Mouse (Mus musculus) C2C12 (cell line): ENCODE measurements at regions not wholly inside any gene's neighbourhood (a gene's known extent, or its start where the extent isn't known, plus 50 kb on each side); places are given as distances from the start of the nearest gene placed in this dataset.

Experiments used
- H3K27me3 ChIP-seq: one replicate; pipeline ENCODE4 v1.6.1; 2011; ENCODE audit not compliant: control insufficient read depth, insufficient read depth, insufficient read length
- H3K36me3 ChIP-seq: one replicate; pipeline ENCODE4 v1.6.1; 2011; ENCODE audit not compliant: control insufficient read depth, insufficient read depth
- H3K4me3 ChIP-seq: one replicate; pipeline ENCODE4 v1.5.1; 2011; ENCODE audit warnings: mild to moderate bottlenecking, control low read depth; ENCODE audit not compliant: poor library complexity, insufficient read depth, severe bottlenecking
- H3K79me2 ChIP-seq: one replicate; pipeline ENCODE4 v1.6.1; 2011; ENCODE audit not compliant: control insufficient read depth, insufficient read depth
- H3K79me3 ChIP-seq: one replicate; pipeline ENCODE4 v1.6.1; 2011; ENCODE audit warnings: low read depth, control low read depth
- H3ac ChIP-seq: one replicate; pipeline ENCODE3; 2011; ENCODE audit warnings: low read depth; ENCODE audit not compliant: control insufficient read depth, insufficient read length
- CEBPB ChIP-seq: IDR thresholded peaks from one replicate; pipeline ENCODE4 v1.6.1; 2011; ENCODE audit warnings: low read depth, mild to moderate bottlenecking, control low read depth, moderate library complexity
- CTCF ChIP-seq: IDR thresholded peaks from one replicate; pipeline ENCODE4 v1.5.1; 2011; ENCODE audit not compliant: control insufficient read depth, insufficient read depth, insufficient read length
- FOSL1 ChIP-seq: IDR thresholded peaks from one replicate; pipeline ENCODE4 v1.8.0; 2011; ENCODE audit warnings: mild to moderate bottlenecking, low read length; ENCODE audit not compliant: poor library complexity, insufficient read depth, severe bottlenecking
- MAX ChIP-seq: IDR thresholded peaks from one replicate; pipeline ENCODE4 v1.6.1; 2011; ENCODE audit warnings: mild to moderate bottlenecking, control low read depth
- MYOD1 ChIP-seq: IDR thresholded peaks from one replicate; pipeline ENCODE4 v1.6.1; 2011; ENCODE audit warnings: low read depth; ENCODE audit not compliant: control insufficient read depth, insufficient read length
- MYOG ChIP-seq: IDR thresholded peaks from one replicate; pipeline ENCODE4 v1.6.1; 2011; ENCODE audit not compliant: control insufficient read depth, insufficient read length; ENCODE audit errors: extremely low read depth
- USF1 ChIP-seq: IDR thresholded peaks from one replicate; pipeline ENCODE4 v1.6.1; 2011; ENCODE audit warnings: low read depth, mild to moderate bottlenecking, control low read depth, moderate library complexity

DNA sequence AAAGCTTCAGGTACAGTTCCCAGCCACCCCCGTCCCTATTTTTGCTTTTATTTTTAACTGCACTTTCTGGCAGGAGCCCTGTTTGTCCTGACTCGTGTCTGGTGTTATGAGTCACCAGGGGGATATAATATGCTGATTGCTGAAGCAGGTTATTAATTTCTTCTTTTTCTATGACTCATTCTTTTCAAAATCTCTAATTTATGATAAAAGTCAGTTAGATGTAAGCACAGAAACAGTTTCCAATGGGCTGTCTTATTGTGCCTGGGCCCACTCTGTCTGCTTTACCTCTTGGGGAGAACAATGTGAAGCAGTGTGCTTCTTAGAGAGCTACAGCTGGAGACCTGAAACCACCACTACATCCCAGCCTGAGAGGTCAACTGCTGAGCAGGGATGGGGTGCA is 153.5 kb upstream of the Trib2 start:
- H3K27me3 ChIP-seq: no peaks in the 10 kb centered on the region
- no peaks in the 10 kb centered on the region for H3K79me2 ChIP-seq
- no peak for TF ChIP-seq CEBPB
- no peak for TF ChIP-seq MYOG
- no peak for TF ChIP-seq USF1
- peak; percentile 40 for TF ChIP-seq FOSL1
- TF ChIP-seq CTCF: no peak
- TF ChIP-seq MAX: no peak
- H3K36me3 ChIP-seq: no peaks in the 10 kb centered on the region
- no peak overlapping the region for H3K4me3 ChIP-seq
- H3ac ChIP-seq: no peak overlapping the region
- no peaks in the 10 kb centered on the region for H3K79me3 ChIP-seq

DNA sequence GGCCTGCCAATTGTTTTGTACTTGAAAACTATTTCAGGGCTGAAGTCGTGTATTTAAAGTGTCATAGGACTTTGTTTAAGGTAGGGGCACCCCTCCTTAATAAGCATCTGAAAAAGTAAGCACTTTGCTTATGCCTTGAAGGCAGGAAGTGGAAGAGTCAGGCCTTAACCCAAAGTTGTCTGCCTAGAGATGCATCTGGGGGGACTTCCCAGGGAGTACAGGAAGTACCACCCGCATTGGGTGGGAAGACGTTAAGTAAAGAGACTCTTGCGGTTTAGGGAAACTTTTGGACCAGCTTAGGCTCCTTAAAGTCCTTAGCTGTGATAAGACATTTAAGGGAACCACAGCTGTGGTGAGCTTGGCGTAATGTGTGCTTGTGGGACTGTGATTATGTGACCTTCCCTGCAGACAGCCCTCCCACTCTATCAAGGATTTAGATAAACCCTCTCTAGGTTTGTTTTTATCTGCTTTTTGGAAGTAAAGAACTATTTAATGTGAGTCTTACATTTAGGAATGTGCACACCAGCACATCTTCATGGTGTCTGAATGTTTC is 150.9 kb upstream of the Trib2 start:
- H3K36me3 ChIP-seq: no peaks in the 10 kb centered on the region
- H3K27me3 ChIP-seq: no peaks in the 10 kb centered on the region
- no peaks in the 10 kb centered on the region for H3K79me2 ChIP-seq
- H3K79me3 ChIP-seq: no peaks in the 10 kb centered on the region
- H3K4me3 ChIP-seq: no peak overlapping the region
- TF ChIP-seq MYOD1: no peak
- TF ChIP-seq MYOG: no peak
- no peak for TF ChIP-seq MAX
- no peak for TF ChIP-seq CEBPB
- TF ChIP-seq CTCF: no peak
- no peak for TF ChIP-seq USF1
- TF ChIP-seq FOSL1: no peak
- H3ac ChIP-seq: no peak overlapping the region

GRCm38 (mm10) chr12:15966631-15967030 is 149.9 kb upstream of the Trib2 start:
- Histone ChIP-seq H3K79me2 (no peaks in the 10 kb centered on the region), H3K4me3 (no peak overlapping the region), H3K79me3 (no peaks in the 10 kb centered on the region), H3K36me3 (no peaks in the 10 kb centered on the region), H3K27me3 (no peaks in the 10 kb centered on the region), H3ac (no peak overlapping the region)
- TF ChIP-seq MYOD1 (no peak), FOSL1 (no peak), MAX (no peak), CTCF (no peak), CEBPB (no peak), MYOG (no peak), USF1 (no peak)

GRCm38 (mm10) chr12:15965921-15966320 is 149.2 kb upstream of the Trib2 start:
- Histone ChIP-seq H3K79me2 (no peaks in the 10 kb centered on the region), H3K79me3 (no peaks in the 10 kb centered on the region), H3K36me3 (no peaks in the 10 kb centered on the region), H3K27me3 (no peaks in the 10 kb centered on the region), H3K4me3 (no peak overlapping the region), H3ac (no peak overlapping the region)
- TF ChIP-seq MAX: no peak
- no peak for TF ChIP-seq MYOG
- no peak for TF ChIP-seq MYOD1
- no peak for TF ChIP-seq USF1
- TF ChIP-seq CTCF: no peak
- no peak for TF ChIP-seq CEBPB
- no peak for TF ChIP-seq FOSL1

DNA sequence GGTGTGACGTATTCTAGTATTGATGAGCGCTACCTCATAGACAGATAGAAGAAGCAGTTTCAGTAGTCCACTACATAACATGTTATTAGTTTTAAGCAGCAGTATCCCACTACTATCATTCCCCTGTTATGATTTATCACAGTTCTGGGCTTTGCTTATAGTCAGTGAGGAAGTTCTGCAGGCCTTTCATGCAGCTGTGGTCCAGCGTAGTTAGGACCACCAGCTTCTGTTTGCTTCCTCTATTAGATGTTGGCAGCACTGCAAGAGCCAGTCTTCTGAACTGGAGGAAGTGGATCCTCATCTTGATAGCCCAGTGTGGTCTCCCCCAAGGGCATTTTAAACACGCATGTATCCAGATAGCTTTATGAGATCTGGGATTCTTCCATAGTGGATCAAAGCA is 147.4 kb upstream of the Trib2 start:
- Histone ChIP-seq H3K27me3 (no peaks in the 10 kb centered on the region), H3K79me2 (no peaks in the 10 kb centered on the region), H3ac (no peak overlapping the region), H3K4me3 (no peak overlapping the region), H3K79me3 (no peaks in the 10 kb centered on the region), H3K36me3 (no peaks in the 10 kb centered on the region)
- TF ChIP-seq FOSL1: no peak
- TF ChIP-seq CTCF: no peak
- TF ChIP-seq USF1: no peak
- TF ChIP-seq MAX: no peak

DNA sequence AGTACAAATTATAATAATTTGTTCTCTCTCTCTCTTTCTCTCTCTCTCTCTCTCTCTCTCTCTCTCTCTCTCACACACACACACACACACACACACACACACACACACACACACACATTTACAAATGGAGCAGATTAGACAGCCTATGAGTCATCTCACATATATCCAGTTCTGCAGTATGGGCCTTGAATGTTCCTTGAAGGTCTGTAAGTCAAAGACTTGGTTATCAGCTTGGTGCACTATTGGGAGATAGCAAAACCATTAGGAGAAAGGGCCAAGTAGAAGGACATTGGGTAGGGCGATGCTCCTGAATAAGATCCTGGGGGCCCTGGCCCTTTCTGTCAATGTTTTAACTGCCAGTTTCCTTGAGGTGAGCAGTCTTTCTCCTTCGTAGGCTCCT is 145.1 kb upstream of the Trib2 start:
- H3ac ChIP-seq: no peak overlapping the region
- H3K27me3 ChIP-seq: no peaks in the 10 kb centered on the region
- H3K36me3 ChIP-seq: no peaks in the 10 kb centered on the region
- H3K4me3 ChIP-seq: no peak overlapping the region
- no peaks in the 10 kb centered on the region for H3K79me2 ChIP-seq
- TF ChIP-seq USF1 (no peak), CTCF (no peak), MAX (no peak), MYOD1 (no peak), FOSL1 (no peak), CEBPB (no peak), MYOG (no peak)
- no peaks in the 10 kb centered on the region for H3K79me3 ChIP-seq
